Mouse (Mus musculus) MEL (cell line): ENCODE data around the gene Myrf.

Experiments used
- CTCF ChIP-seq, 3 experiments: IDR thresholded peaks in 2 of 3; conservative IDR thresholded peaks in 1 of 3; 2 replicates each; pipeline ENCODE4 v1.5.1; 2011 to 2012; ENCODE audit warnings: low read length in 3 of 3, low read depth in 2 of 3, mild to moderate bottlenecking in 2 of 3, improper control_type of control experiment in 1 of 3, inconsistent platforms in 1 of 3, mixed read lengths in 1 of 3, moderate library complexity in 1 of 3; ENCODE audit not compliant: control insufficient read depth in 1 of 3, insufficient read depth in 1 of 3, poor library complexity in 1 of 3, severe bottlenecking in 1 of 3
- ELF1 ChIP-seq: IDR thresholded peaks from 2 replicates; pipeline ENCODE4 v1.6.1; 2014; ENCODE audit warnings: low read depth, mild to moderate bottlenecking, inconsistent platforms, low read length, improper control_type of control experiment, moderate library complexity
- EP300 ChIP-seq, 2 experiments: IDR thresholded peaks; 2 replicates each; pipeline ENCODE4 v1.6.1; 2011; ENCODE audit warnings: improper control_type of control experiment in 2 of 2, low read length in 2 of 2, low read depth in 1 of 2, mild to moderate bottlenecking in 1 of 2
- GATA1 ChIP-seq: IDR thresholded peaks from 2 replicates; pipeline ENCODE4 v1.6.1; 2011; ENCODE audit warnings: low read depth, low read length, improper control_type of control experiment
- NELFE ChIP-seq: IDR thresholded peaks from 2 replicates; pipeline ENCODE4 v1.6.1; 2011; ENCODE audit warnings: low read depth, low read length, improper control_type of control experiment
- POLR2A ChIP-seq, 2 experiments: IDR thresholded peaks; 2 replicates each; pipeline ENCODE4 v1.6.1; 2011 to 2012; ENCODE audit warnings: low read length in 2 of 2, mild to moderate bottlenecking in 2 of 2, control low read depth in 1 of 2, improper control_type of control experiment in 1 of 2, low read depth in 1 of 2, moderate library complexity in 1 of 2; ENCODE audit not compliant: control insufficient read depth in 1 of 2, insufficient read depth in 1 of 2, poor library complexity in 1 of 2
- RAD21 ChIP-seq: IDR thresholded peaks from 2 replicates; pipeline ENCODE4 v1.6.1; 2011; ENCODE audit warnings: mild to moderate bottlenecking, low read depth, low read length, improper control_type of control experiment
- SMC3 ChIP-seq: IDR thresholded peaks from 2 replicates; pipeline ENCODE4 v1.6.1; 2011; ENCODE audit warnings: low read depth, low read length, improper control_type of control experiment
- TAL1 ChIP-seq: IDR thresholded peaks from 2 replicates; pipeline ENCODE4 v1.6.1; 2012; ENCODE audit warnings: mild to moderate bottlenecking, inconsistent platforms, low read length, moderate library complexity, mixed read lengths
- TBP ChIP-seq: IDR thresholded peaks from 2 replicates; pipeline ENCODE4 v1.8.0; 2011; ENCODE audit warnings: low read depth, low read length, improper control_type of control experiment
- UBTF ChIP-seq: IDR thresholded peaks from 2 replicates; pipeline ENCODE4 v1.6.1; 2012; ENCODE audit warnings: low read depth, mild to moderate bottlenecking, inconsistent platforms, low read length, improper control_type of control experiment, moderate library complexity, borderline replicate concordance; ENCODE audit not compliant: insufficient read depth
- ZC3H11A ChIP-seq: IDR thresholded peaks from 2 replicates; pipeline ENCODE4 v1.6.1; 2012; ENCODE audit warnings: low read depth, mild to moderate bottlenecking, inconsistent platforms, low read length, improper control_type of control experiment

- TF ChIP-seq GATA1 (no peak), POLR2A (IDR thresholded peaks at IDR 0.05; ENCODE audit: control insufficient read depth in 1 of 2, insufficient read depth in 1 of 2, low read depth in 1 of 2, low read length in 2 of 2, poor library complexity in 1 of 2) (no peak), RAD21 (no peak), SMC3 (no peak), CTCF (IDR thresholded peaks at IDR 0.05 in 2 of 3, conservative IDR thresholded peaks at IDR 0.05 in 1 of 3; ENCODE audit: control insufficient read depth in 1 of 3, insufficient read depth in 1 of 3, low read depth in 2 of 3, low read length in 3 of 3, poor library complexity in 1 of 3, severe bottlenecking in 1 of 3) (no peak), EP300 (IDR thresholded peaks at IDR 0.05; ENCODE audit: low read depth in 1 of 2, low read length in 2 of 2) (no peak), TAL1 (no peak), UBTF (no peak), ELF1 (no peak), TBP (no peak), ZC3H11A (no peak), NELFE (no peak)
These were observed 52.2 kb downstream of the Myrf start for GRCm38 (mm10) chr19:10188281-10188811.
